Mouse (Mus musculus): Measurements from ENCODE around the gene Tmem258.
A peak's percentile ranks its signal among the peaks of the same experiment; 100 is the strongest.

Gene Tmem258

DNA sequence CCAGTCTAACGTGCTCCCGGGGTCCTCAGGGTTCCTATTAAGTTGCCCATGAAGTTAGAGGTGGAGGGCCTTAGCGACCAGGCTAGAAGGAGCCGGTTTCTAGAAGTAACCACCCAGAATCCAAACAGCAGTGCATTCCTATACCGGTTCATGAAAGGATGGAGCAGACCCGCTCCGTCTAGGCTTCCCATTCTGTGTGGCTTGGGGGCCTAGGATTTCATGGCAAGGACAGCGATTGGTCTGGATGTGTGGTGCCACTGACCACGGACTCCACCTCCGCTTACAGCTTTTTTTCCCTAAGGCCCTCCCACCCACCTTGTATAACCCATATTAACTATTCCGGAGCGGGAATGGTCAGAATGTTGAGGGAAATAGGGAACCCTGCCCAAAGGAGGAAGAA, 19.7 kb upstream of the Tmem258 start:
- no peak for DNase-seq (ENCODE audit: low spot score in 2 of 2)

DNA sequence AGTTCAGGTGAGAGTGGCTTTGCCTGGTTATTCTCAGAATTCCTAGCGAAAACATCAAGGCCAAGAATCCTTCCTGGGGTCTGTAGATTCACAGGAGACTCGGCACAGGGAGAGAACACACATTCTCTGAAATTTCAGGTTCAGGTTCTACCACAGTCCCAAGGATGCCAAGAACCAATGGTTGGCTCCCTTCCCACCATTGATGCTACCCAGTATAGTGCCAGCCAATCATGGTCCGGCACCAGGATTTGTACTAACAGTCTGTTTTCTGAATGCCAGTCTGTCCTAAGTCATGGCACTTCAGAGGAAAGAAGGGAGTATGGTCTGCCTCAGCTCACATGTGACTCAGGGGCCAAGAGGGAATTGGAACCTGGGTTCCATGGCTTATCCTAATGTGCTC, 17.9 kb upstream of the Tmem258 start:
- no peak for DNase-seq (ENCODE audit: low spot score in 2 of 2)

DNA sequence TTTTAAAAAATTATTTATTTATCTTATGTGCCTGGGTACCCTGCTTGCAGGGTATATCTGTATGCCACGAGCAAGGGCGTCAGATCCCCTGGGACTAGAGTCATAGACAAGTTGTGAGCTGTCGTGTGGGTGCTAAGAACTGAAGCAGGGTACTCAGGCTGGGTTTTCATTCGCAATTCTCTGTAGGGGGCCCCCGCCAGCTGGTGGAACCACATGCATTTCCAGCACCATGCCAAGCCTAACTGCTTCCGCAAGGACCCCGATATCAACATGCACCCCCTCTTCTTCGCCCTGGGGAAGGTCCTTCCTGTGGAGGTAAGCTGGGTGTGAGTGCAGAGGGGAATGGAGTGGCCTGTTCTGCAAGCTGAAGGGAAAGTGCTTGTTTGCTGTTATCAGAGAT, 17.2 kb upstream of the Tmem258 start:
- no peak for DNase-seq (ENCODE audit: low spot score in 2 of 2)

DNA sequence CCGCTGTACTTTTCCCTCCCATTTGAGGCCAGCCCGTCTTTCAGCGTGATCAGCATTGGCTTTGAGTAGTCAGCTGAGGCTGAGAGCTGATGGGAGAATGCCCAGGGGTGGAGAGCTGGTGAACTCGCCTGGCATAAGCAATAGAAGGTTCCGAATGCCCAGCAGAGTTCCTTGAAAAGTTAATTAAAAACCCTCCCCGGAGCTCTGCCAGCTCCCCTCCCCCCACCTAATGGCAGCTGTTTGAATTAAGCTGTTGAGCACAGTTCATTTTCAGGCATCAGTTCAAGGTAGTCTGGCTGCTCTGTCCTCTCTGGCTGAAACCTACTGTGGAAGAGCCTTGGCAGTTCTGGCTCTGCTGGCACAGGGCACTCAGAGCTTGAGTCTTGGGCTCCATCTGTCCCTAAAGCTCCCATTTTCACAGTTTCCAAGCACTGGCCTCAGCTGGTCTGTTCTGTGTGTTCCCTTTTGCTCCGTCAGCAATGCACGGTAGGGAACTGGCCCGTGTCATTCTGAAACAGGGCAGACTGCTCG, 15.5 kb upstream of the Tmem258 start:
- DNase-seq (ENCODE audit: low spot score in 2 of 2), result no peak

- no peak for DNase-seq (ENCODE audit: low spot score in 2 of 2)
Observed at GRCm38 (mm10) chr19:10189022-10189421, 14.8 kb upstream of the Tmem258 start.

DNA sequence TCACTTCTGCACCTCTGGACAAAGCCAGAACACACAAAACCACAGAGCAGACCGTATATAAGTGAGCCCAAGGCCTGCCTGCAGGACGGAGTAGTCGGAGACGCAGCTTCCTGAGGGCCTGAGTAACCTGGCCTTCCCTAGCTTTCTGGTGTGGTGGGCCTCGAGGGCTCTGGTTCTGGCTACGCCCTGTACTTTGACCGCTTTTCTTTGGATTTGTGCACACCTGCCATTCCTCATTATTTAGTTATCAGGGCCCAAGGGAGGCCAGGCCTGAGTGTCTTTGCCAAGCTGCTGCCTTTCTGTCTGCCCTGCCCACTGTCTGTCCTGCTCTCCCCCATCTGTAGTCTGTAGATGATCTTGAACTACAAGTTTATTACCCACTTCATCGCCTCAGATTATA, 13.9 kb upstream of the Tmem258 start:
- DNase-seq (ENCODE audit: low spot score in 2 of 2), result no peak

GRCm38 (mm10) chr19:10190796-10191195, 13.0 kb upstream of the Tmem258 start:
- DNase-seq (ENCODE audit: low spot score in 2 of 2), result peak in 1 of 2 experiments; percentile 45

DNA sequence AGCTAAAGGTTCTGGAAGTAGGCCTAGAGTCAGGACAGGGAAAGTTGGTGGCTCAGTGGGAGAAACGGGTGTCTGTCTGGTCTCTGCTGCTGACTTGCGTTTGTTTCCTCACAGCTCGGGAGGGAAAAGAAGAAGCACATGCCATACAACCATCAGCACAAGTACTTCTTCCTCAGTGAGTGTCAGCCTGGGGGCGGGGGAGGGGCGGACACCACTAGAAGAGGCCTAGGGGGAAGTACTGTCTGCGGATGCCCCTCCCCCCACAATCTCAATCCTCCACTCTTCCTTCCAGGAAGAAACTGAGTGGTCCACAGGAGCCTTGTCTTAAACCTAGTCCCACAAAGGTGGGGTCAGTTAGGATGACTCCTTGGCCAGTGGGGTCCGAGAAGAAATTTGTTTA, 12.5 kb upstream of the Tmem258 start:
- no peak for DNase-seq (ENCODE audit: low spot score in 2 of 2)

DNA sequence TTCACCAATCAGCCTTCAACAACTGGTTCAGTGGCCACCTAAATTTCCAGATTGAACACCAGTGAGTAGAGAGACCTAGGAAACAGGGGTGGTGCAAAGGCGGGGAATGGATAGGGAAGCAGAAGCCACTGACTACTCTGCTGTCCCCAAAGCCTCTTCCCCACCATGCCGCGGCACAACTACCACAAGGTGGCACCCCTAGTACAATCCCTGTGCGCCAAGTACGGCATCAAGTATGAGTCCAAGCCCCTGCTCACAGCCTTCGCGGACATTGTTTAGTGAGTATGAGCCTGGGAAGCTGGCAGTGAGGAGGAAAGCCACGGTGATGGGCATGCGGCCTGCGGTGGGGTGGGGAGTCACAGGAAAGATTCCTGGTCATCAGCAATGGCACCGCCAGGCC, 9.5 kb upstream of the Tmem258 start:
- DNase-seq (ENCODE audit: low spot score in 2 of 2), result no peak

- no peak for DNase-seq (ENCODE audit: low spot score in 2 of 2)
Observed at GRCm38 (mm10) chr19:10195252-10195651, 8.6 kb upstream of the Tmem258 start.

DNA sequence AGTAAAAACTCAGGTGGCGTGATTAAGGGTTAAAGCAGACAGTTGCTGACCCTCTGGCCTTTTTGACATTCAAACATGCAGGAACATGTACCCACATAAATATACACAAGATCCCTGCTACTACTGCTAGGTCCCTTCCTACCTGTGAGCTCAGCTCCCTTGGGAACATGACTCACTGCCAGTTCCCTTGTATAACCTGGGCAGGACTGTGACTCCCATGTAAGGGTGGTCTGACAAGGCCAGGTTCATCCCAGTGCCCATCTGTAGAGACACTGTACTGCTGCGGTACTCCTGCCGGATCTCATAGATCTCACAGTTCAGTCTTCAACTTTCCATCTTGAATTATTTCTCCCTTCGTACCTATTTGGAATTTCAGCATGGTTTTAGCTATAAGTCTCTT, 6.7 kb upstream of the Tmem258 start:
- DNase-seq (ENCODE audit: low spot score in 2 of 2), result no peak

- no peak for DNase-seq (ENCODE audit: low spot score in 2 of 2)
Observed at GRCm38 (mm10) chr19:10198286-10198685, 5.5 kb upstream of the Tmem258 start.

GRCm38 (mm10) chr19:10198723-10199122, 5.1 kb upstream of the Tmem258 start:
- DNase-seq (ENCODE audit: low spot score in 2 of 2), result peak in 1 of 2 experiments; percentile 57

DNA sequence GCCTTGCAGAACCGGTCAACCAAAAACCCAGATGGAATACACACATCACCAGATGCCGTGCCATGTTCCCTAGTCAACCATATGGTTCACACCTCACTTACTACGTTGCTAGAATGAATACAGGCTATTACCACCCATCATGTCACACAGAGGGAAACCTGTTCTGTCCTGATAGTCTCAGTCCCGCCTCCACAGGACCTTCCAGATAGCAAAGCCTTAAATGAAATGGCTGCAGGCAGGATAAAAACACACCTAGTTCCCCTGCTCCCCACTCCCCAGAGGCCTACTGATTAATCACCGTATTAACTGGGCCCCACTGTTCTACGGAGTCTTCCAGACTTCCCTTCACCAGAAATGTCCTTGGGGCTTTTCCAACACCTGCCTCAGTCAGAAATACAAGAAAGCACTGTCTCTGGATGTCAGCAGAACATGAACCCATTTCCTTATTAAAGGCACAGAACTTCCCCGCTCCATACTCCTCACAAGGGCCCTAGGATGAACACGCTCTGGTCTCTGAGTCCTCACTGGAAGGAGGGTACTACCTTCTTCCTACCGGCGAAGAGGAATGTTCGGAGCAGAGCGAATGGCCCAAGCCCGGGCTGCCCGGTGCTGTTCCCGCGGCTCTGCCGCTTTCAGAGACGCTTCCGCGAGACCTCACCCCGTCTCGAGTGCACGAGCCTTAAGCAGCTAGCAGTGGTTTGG, 517 bp upstream of the Tmem258 start:
- DNase-seq (ENCODE audit: low spot score in 2 of 2), result no peak

- DNase-seq (ENCODE audit: low spot score in 2 of 2), result no peak
Observed at GRCm38 (mm10) chr19:10204616-10205001, 795 bp downstream of the Tmem258 start.

DNA sequence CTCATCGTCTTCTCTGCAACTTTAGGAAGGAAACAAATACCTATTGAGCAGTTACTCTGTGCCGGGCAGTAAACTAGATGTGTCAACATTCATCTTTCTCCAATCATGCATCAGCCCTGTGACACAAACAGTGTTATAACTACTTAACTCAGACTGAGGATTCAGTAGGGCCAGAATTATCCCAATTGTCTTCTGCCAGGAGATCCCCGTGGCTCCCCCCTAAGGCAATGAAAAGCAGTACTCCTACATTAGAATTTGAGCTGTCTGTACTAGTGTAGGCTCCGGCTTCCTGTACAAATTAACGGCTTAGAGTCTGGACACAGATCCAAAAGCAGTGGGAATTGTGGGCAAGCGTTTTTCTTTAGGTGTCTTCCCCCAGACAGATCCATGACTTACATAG, 1.2 kb downstream of the Tmem258 start:
- no peak for DNase-seq (ENCODE audit: low spot score in 2 of 2)

GRCm38 (mm10) chr19:10208851-10209250, 5.0 kb downstream of the Tmem258 start:
- no peak for DNase-seq (ENCODE audit: low spot score in 2 of 2)

DNA sequence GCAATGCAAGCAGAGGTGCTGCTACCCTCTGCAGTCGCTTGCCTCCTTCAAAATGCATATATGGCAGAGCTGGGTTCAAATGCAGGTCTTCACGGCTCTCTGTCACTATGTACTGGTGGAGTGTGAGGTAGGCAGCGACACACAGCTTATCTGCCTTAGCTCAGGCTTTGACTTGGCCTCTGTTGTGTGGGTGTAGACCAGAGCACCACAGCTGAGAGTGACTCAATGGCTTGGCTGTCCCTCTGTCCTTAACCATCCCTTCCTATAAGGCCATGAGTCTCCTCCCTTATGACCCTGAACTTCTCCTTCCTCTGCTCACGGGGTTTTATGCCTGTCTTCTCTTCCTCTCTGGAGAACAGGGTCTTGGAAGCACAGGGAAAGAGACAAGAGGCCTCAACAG, 7.1 kb downstream of the Tmem258 start:
- no peak for DNase-seq (ENCODE audit: low spot score in 2 of 2)

DNA sequence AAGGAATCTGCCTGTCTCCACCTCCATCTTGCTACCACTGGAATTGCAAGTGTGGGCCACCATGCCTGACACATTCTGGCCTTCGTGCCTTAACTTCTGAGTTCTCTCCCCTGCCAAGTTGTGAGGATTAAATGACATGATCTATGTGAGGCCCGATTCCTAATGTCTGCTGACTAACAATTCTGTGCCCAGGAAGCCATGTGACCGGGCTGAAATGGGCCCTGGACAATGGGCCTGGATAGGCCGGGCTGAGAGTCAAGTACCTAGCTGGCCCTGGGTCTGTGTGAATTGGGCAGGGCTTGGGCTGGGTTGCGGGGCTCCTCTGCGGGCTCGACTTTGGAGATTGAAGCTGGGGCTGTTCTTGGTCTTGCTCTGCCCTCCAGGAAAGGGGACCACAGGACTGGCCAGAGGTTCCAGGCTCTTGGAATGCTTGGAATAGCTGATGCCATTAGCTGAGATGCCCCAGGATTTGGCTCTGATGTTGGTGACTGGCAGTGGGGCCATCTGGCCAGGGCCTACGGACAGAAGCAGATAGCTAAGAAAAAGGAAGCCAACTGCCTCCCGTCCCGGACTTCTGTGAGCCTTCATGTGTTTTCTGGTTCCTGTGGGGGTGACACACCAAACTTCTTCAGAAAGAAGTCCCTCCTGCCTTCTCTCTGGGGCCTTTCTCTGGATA, 10.1 kb downstream of the Tmem258 start:
- DNase-seq (ENCODE audit: low spot score in 2 of 2), result no peak

DNA sequence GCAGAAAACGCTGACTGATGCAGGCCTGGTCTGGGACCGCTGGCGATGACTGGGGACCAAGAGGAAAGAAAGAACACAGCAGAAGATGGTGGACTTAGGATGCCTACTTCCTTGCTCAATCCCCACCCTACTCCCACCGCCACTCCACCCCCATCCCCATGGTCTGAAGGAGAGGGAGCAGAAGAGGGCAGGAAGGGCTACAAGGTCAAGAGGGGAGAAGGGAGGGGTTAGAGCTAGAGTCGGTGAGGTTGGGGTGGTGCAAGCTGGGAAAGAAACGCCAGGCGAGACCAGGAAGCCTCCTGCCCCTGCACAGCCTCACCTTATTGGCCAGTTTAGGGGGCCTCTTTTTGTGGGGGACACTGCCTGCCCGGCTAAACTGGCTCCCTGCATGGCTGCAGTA, 12.3 kb downstream of the Tmem258 start:
- no peak for DNase-seq (ENCODE audit: low spot score in 2 of 2)

DNA sequence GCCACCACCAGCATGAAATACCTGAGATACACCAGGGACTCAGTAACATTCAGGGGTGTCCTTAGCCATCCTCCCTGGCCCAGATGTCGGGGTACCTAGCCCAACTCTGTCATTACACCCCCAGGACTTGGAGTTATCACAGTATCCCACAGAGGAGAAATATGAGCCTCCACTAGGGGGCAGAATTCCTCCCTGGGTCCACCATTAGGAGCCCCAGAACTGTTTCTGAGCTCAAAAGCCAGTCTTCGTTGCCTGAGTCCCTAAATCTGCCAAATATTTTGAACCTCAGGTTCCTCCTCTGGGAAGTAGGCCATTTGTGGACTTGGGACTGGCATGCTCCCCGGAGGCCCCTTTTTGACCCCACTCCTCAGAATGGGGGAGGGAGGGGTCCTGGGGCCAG, 15.3 kb downstream of the Tmem258 start:
- DNase-seq (ENCODE audit: low spot score in 2 of 2), result no peak

DNA sequence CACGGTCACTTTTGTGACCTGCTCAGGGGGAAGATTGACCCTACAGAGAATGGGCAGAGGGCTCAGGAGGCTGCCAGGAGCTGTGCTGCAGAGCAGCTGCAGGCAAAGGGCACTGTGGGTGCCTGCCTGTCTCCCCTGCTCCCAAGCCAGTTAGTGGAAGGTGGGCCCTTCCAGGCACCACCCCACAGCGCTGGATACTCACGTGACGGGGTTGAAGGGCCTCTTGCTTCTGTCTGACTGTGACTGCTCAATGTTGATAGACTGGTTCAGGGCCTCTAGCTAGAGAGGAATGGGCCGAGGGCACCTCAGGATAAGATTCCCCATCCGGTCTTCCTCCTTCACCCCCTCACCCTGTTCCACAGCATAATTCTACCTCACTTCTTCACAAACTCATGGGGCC, 15.8 kb downstream of the Tmem258 start:
- DNase-seq (ENCODE audit: low spot score in 2 of 2), result no peak

GRCm38 (mm10) chr19:10221585-10221984, 17.8 kb downstream of the Tmem258 start:
- DNase-seq (ENCODE audit: low spot score in 2 of 2), result no peak
